Mouse (Mus musculus): ENCODE data around the gene Tmem18.

The Tmem18 gene

GRCm38 (mm10) chr12:30584356-30584740, at the start of gene Tmem18:
Tmem18 (plus strand) TSS chr12:30584426.
- in situ Hi-C loops (cut with MboI, MseI), result loop anchor here (5.0 to 25.0 kb wide), 4 partner anchors 532 to 1947 kb away; partner anchors contain the start of genes Eipr1, Rnaseh1, Rps7 and Trappc12

- in situ Hi-C loops (cut with MboI, MseI), result no loop called here
Measured at GRCm38 (mm10) chr12:30557349-30557748, 26.9 kb upstream of the Tmem18 start.

GRCm38 (mm10) chr12:30561411-30561810, 22.8 kb upstream of the Tmem18 start:
- in situ Hi-C loops (cut with MboI, MseI), result no loop called here

- in situ Hi-C loops (cut with MboI, MseI), result no loop called here
Measured at GRCm38 (mm10) chr12:30572075-30572474, 12.2 kb upstream of the Tmem18 start.

GRCm38 (mm10) chr12:30575952-30576351, 8.3 kb upstream of the Tmem18 start:
- in situ Hi-C loops (cut with MboI, MseI), result loop anchor here (25.0 kb wide), 1 partner anchor 1939 kb away; the partner anchor contains the start of genes Rnaseh1 and Rps7

- in situ Hi-C loops (cut with MboI, MseI), result loop anchor here (25.0 kb wide), 1 partner anchor 1941 kb away; the partner anchor contains the start of genes Rnaseh1 and Rps7
Measured at GRCm38 (mm10) chr12:30578019-30578418, 6.2 kb upstream of the Tmem18 start.

- in situ Hi-C loops (cut with MboI, MseI), result loop anchor here (5.0 to 25.0 kb wide), 4 partner anchors 529 to 1944 kb away; partner anchors contain the start of genes Eipr1, Rnaseh1, Rps7 and Trappc12
Measured at GRCm38 (mm10) chr12:30581277-30581676, 2.9 kb upstream of the Tmem18 start.

- in situ Hi-C loops (cut with MboI, MseI), result loop anchor here (5.0 to 25.0 kb wide), 4 partner anchors 531 to 1946 kb away; partner anchors contain the start of genes Eipr1, Rnaseh1, Rps7 and Trappc12
Measured at GRCm38 (mm10) chr12:30583586-30584355, 455 bp upstream of the Tmem18 start.

- in situ Hi-C loops (cut with MboI, MseI), result loop anchor here (5.0 to 25.0 kb wide), 4 partner anchors 533 to 1948 kb away; partner anchors contain the start of genes Eipr1, Rnaseh1, Rps7 and Trappc12
Measured at GRCm38 (mm10) chr12:30584863-30585262, 637 bp downstream of the Tmem18 start.

GRCm38 (mm10) chr12:30591832-30592231, 7.6 kb downstream of the Tmem18 start:
- in situ Hi-C loops (cut with MboI, MseI), result loop anchor here (10.0 to 25.0 kb wide), 2 partner anchors 323 to 1955 kb away; partner anchors contain the start of genes Acp1, Rnaseh1, Rps7 and Sh3yl1

- in situ Hi-C loops (cut with MboI, MseI), result loop anchor here (5.0 to 25.0 kb wide), 4 partner anchors 290 to 1960 kb away; partner anchors contain the start of genes Acp1, Rnaseh1, Rps7 and Sh3yl1
Measured at GRCm38 (mm10) chr12:30596818-30597407, 12.7 kb downstream of the Tmem18 start.

- in situ Hi-C loops (cut with MboI, MseI), result loop anchor here (5.0 to 25.0 kb wide), 4 partner anchors 288 to 1962 kb away; partner anchors contain the start of genes Acp1, Rnaseh1, Rps7 and Sh3yl1
Measured at GRCm38 (mm10) chr12:30598955-30599354, 14.7 kb downstream of the Tmem18 start.

- in situ Hi-C loops (cut with MboI, MseI), result loop anchor here (5.0 to 25.0 kb wide), 4 partner anchors 288 to 1962 kb away; partner anchors contain the start of genes Acp1, Rnaseh1, Rps7 and Sh3yl1
Measured at GRCm38 (mm10) chr12:30599474-30599873, 15.2 kb downstream of the Tmem18 start.

GRCm38 (mm10) chr12:30599997-30600396, 15.8 kb downstream of the Tmem18 start:
- in situ Hi-C loops (cut with MboI, MseI), result loop anchor here (5.0 to 25.0 kb wide), 4 partner anchors 287 to 1963 kb away; partner anchors contain the start of genes Acp1, Rnaseh1, Rps7 and Sh3yl1

GRCm38 (mm10) chr12:30604012-30604411, 19.8 kb downstream of the Tmem18 start:
- in situ Hi-C loops (cut with MboI, MseI), result no loop called here

- in situ Hi-C loops (cut with MboI, MseI), result no loop called here
Measured at GRCm38 (mm10) chr12:30604876-30605275, 20.6 kb downstream of the Tmem18 start.

- in situ Hi-C loops (cut with MboI, MseI), result no loop called here
Measured at GRCm38 (mm10) chr12:30605941-30606340, 21.7 kb downstream of the Tmem18 start.

GRCm38 (mm10) chr12:30606743-30607142, 22.5 kb downstream of the Tmem18 start:
- in situ Hi-C loops (cut with MboI, MseI), result no loop called here

GRCm38 (mm10) chr12:30618425-30618824, 34.2 kb downstream of the Tmem18 start:
- in situ Hi-C loops (cut with MboI, MseI), result no loop called here

GRCm38 (mm10) chr12:30628466-30628865, 44.2 kb downstream of the Tmem18 start:
- in situ Hi-C loops (cut with MboI, MseI), result no loop called here

- in situ Hi-C loops (cut with MboI, MseI), result no loop called here
Measured at GRCm38 (mm10) chr12:30634534-30634933, 50.3 kb downstream of the Tmem18 start.

All from T-helper 1 cell (primary cell).